Mouse (Mus musculus): ENCODE data around the gene Tob1.

Gene Tob1

GRCm38 (mm10) chr11:94198405-94199146 is 12.7 kb upstream of the Tob1 start:
- DNase-seq (ENCODE audit: low spot score) = no peak

DNA sequence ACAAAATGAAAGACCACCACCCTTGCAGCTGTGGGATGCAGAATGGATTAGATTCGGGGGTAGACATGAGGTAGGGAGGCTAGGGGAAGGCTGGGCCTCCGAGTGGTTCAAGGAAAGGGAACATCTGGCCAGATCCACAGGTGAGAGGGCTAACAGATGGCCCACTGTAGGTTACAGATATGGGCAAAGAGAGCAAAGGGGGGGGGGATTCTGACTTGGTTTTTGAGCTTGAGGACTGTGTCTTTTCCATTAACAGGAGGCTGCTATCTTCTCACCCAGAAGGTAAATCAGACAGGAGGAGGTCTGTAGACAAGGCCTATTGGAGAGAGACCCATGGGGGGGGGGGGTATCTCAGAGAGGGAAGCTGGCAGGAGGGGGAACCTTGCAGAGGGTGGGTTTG is 11.5 kb upstream of the Tob1 start:
- no peak for DNase-seq (ENCODE audit: low spot score)

- DNase-seq (ENCODE audit: low spot score) = no peak
Measured at GRCm38 (mm10) chr11:94200422-94200821, 10.8 kb upstream of the Tob1 start.

- DNase-seq (ENCODE audit: low spot score) = no peak
Measured at GRCm38 (mm10) chr11:94202106-94202505, 9.1 kb upstream of the Tob1 start.

- DNase-seq (ENCODE audit: low spot score) = no peak
Measured at GRCm38 (mm10) chr11:94203066-94203465, 8.2 kb upstream of the Tob1 start.

DNA sequence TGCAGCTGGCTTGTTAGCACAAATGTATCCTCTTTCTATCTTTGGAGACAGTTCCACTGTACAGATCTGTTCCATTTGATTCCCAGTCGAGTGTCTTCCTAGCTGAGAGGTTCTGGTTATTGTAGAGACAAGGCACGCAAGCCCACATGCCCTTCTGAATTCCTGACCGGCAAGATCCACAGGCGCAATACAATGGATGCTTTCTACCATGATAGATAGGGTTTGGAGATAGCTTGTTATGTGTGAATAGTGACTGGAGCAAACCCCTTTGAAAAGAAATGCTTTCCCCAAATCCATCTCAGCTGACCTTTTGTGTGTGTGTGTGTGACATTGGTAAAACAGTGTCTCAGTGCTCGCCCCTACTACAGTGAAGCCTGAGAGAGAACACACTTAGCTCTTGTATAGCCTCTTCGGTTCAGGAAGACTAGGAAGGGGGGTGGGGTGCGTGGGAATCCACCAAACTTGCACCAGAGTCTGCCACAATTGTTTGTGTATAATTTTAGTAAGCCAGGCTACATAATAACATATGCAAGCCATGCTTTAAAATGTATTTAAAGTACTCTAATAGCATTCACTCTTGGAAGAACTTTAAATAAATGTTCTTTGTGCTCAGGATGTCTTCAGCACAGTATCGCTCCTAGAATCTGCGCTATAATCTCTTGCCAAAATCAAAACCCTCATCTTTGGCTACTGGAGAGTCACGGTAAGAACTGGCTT is 4.7 kb upstream of the Tob1 start:
- DNase-seq (ENCODE audit: low spot score) = no peak

GRCm38 (mm10) chr11:94208811-94209675 is 2.2 kb upstream of the Tob1 start:
- DNase-seq (ENCODE audit: low spot score) = no peak

GRCm38 (mm10) chr11:94209695-94210131 is 1.5 kb upstream of the Tob1 start:
- DNase-seq (ENCODE audit: low spot score) = no peak

- peak; percentile 92 for DNase-seq (ENCODE audit: low spot score)
Measured at GRCm38 (mm10) chr11:94210191-94211086, 815 bp upstream of the Tob1 start.

DNA sequence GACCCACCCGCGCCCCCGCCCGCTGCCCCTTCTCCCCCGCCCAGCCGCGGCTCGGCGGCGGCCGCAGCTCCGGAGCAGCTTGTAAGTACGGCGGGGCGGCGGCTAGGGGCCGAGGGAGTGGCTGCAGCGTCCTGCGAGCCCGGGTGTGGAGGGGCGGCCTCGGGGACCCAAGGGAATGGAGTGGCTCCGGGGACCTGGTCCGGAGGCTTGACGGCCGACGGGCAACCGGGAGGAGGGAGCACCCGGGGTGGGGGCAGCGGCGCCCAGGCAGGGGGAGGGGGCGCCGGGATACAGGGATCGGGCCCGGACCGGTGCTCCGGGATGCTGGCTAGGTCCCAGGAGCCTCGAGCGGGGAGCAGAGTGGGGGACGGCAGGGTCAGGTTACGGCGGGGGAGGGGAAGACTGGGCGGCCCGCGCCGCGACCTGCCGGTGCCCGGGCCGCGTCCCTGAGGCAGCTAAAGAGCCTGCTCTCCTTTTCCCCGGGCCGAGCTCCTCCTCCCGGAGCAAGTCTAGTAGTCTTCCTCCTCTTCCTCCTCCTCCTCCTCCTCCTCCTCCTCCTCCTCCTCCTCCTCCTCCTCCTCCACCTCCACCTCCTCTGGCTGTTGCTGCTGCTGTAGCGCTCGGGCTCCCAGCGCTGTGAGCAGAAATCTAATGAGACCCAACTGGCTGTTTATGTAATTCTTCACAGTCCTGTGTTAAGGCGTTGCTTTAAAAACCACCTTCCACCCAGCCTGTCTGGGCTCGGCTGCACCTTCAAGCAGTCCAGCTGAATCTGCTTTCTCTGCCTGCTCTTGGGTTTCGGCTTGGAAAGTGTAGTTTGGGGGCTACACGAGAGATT is 616 bp downstream of the Tob1 start:
- DNase-seq (ENCODE audit: low spot score) = peak; percentile 68

DNA sequence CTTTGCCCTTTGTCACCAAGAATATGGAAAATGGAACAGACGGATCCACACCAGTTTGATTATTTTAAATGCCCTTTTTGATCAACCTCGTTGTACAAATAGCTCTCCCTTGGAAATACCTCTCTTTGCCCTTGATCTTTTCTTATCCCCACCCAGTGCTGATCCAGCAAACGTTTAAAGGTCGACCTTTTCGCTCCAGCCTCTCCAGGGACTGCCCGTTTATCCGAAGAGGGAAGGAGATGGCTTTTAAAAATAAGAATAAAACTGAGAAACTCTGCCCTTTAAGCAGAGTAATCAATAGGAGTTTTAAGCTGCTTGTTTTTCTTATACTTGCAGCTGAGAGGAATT is 1.2 kb downstream of the Tob1 start:
- DNase-seq (ENCODE audit: low spot score) = no peak

GRCm38 (mm10) chr11:94212997-94213396 is 1.7 kb downstream of the Tob1 start:
- DNase-seq (ENCODE audit: low spot score) = no peak

- DNase-seq (ENCODE audit: low spot score) = no peak
Measured at GRCm38 (mm10) chr11:94213735-94214594, 2.7 kb downstream of the Tob1 start.

DNA sequence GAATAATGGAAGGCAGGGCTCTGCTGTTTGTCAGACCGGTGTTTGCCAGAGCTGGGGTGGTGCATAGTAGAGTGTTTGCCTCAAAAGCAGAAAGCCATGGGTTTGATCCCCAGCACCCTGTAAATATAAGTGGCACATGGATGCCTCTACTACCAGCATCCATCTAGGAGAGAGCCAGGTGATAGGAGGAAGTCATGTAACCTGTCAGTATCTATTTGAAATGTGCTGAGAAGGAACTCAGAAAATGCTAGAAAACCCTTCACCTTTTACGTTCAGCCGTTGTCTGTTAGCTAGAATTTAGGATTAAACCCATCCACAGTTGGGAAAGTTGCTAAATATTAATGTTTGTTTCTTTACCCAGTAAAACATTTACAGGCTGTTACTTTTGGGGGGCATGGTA is 4.3 kb downstream of the Tob1 start:
- no peak for DNase-seq (ENCODE audit: low spot score)

- no peak for DNase-seq (ENCODE audit: low spot score)
Measured at GRCm38 (mm10) chr11:94216247-94216646, 5.0 kb downstream of the Tob1 start.

GRCm38 (mm10) chr11:94221257-94221656 is 10.0 kb downstream of the Tob1 start:
- no peak for DNase-seq (ENCODE audit: low spot score)

- no peak for DNase-seq (ENCODE audit: low spot score)
Measured at GRCm38 (mm10) chr11:94223531-94223930, 12.3 kb downstream of the Tob1 start.

- DNase-seq (ENCODE audit: low spot score) = peak; percentile 71
Measured at GRCm38 (mm10) chr11:94225985-94226384, 14.7 kb downstream of the Tob1 start.

- no peak for DNase-seq (ENCODE audit: low spot score)
Measured at GRCm38 (mm10) chr11:94228416-94228815, 17.2 kb downstream of the Tob1 start.
